Mouse (Mus musculus): ENCODE results near the gene B3galt5. TPM values are rescaled to one million over a fixed set of nuclear protein-coding genes. Genes with fewer than 3 reads are reported as not detected.

Gene B3galt5
- polyA plus RNA-seq, 1 experiment = 38.6 TPM

GRCm38 (mm10) chr16:96230411-96230810, 5.2 kb upstream of the B3galt5 start:
- Histone ChIP-seq H3K27ac (ENCODE audit: insufficient read depth, low read length) (no peak overlapping the region), H3K4me3 (replicated peaks; ENCODE audit: insufficient read depth, low read depth, low read length) (no peak overlapping the region), H3K4me1 (ENCODE audit: control insufficient read depth, insufficient read depth, low read length) (no peaks in the 10 kb centered on the region), H3K27me3 (ENCODE audit: control insufficient read depth, insufficient read depth, low read length) (no peaks in the 10 kb centered on the region)
- DNase-seq = peak; percentile 77
- 28% methylated on average over 11 of the region's 11 CpGs for WGBS
- TF ChIP-seq CTCF (IDR thresholded peaks at IDR 0.05; ENCODE audit: borderline replicate concordance, insufficient read depth, low read depth, low read length) = peak; percentile 94
- no peak for TF ChIP-seq POLR2A (IDR thresholded peaks at IDR 0.05; ENCODE audit: borderline replicate concordance, insufficient read depth, low read length)

- H3K27ac ChIP-seq (ENCODE audit: insufficient read depth, low read length) = no peak overlapping the region
- DNase-seq = no peak
- TF ChIP-seq POLR2A (IDR thresholded peaks at IDR 0.05; ENCODE audit: borderline replicate concordance, insufficient read depth, low read length) (no peak), CTCF (IDR thresholded peaks at IDR 0.05; ENCODE audit: borderline replicate concordance, insufficient read depth, low read depth, low read length) (no peak)
- 96% methylated on average over 4 of the region's 4 CpGs for WGBS
- no peak overlapping the region for H3K4me3 ChIP-seq (replicated peaks; ENCODE audit: insufficient read depth, low read depth, low read length)
- no peaks in the 10 kb centered on the region for H3K4me1 ChIP-seq (ENCODE audit: control insufficient read depth, insufficient read depth, low read length)
- no peaks in the 10 kb centered on the region for H3K27me3 ChIP-seq (ENCODE audit: control insufficient read depth, insufficient read depth, low read length)
Observed at GRCm38 (mm10) chr16:96231251-96231650, 4.3 kb upstream of the B3galt5 start.

GRCm38 (mm10) chr16:96231974-96232373, 3.6 kb upstream of the B3galt5 start:
- Histone ChIP-seq H3K4me3 (replicated peaks; ENCODE audit: insufficient read depth, low read depth, low read length) (no peak overlapping the region), H3K27ac (ENCODE audit: insufficient read depth, low read length) (no peak overlapping the region), H3K4me1 (ENCODE audit: control insufficient read depth, insufficient read depth, low read length) (no peaks in the 10 kb centered on the region), H3K27me3 (ENCODE audit: control insufficient read depth, insufficient read depth, low read length) (no peaks in the 10 kb centered on the region)
- TF ChIP-seq CTCF (IDR thresholded peaks at IDR 0.05; ENCODE audit: borderline replicate concordance, insufficient read depth, low read depth, low read length) (no peak), POLR2A (IDR thresholded peaks at IDR 0.05; ENCODE audit: borderline replicate concordance, insufficient read depth, low read length) (no peak)
- no peak for DNase-seq
- WGBS = 89% methylated on average over 8 of the region's 8 CpGs

GRCm38 (mm10) chr16:96233996-96234395, 1.6 kb upstream of the B3galt5 start:
- Histone ChIP-seq H3K4me1 (ENCODE audit: control insufficient read depth, insufficient read depth, low read length) (no peaks in the 10 kb centered on the region), H3K4me3 (replicated peaks; ENCODE audit: insufficient read depth, low read depth, low read length) (no peak overlapping the region), H3K27ac (ENCODE audit: insufficient read depth, low read length) (no peak overlapping the region), H3K27me3 (ENCODE audit: control insufficient read depth, insufficient read depth, low read length) (no peaks in the 10 kb centered on the region)
- WGBS = 83% methylated on average over 8 of the region's 8 CpGs
- TF ChIP-seq POLR2A (IDR thresholded peaks at IDR 0.05; ENCODE audit: borderline replicate concordance, insufficient read depth, low read length) (no peak), CTCF (IDR thresholded peaks at IDR 0.05; ENCODE audit: borderline replicate concordance, insufficient read depth, low read depth, low read length) (no peak)
- no peak for DNase-seq

GRCm38 (mm10) chr16:96244496-96244895, 8.9 kb downstream of the B3galt5 start:
- 86% methylated on average over 6 of the region's 6 CpGs for WGBS
- DNase-seq = no peak
- Histone ChIP-seq H3K27me3 (ENCODE audit: control insufficient read depth, insufficient read depth, low read length) (no peaks in the 10 kb centered on the region), H3K4me1 (ENCODE audit: control insufficient read depth, insufficient read depth, low read length) (peaks cover 3% of the 10 kb centered on the region; the same call in 1 of the 2 replicates), H3K4me3 (replicated peaks; ENCODE audit: insufficient read depth, low read depth, low read length) (no peak overlapping the region), H3K27ac (ENCODE audit: insufficient read depth, low read length) (no peak overlapping the region)
- TF ChIP-seq POLR2A (IDR thresholded peaks at IDR 0.05; ENCODE audit: borderline replicate concordance, insufficient read depth, low read length) (no peak), CTCF (IDR thresholded peaks at IDR 0.05; ENCODE audit: borderline replicate concordance, insufficient read depth, low read depth, low read length) (no peak)

- H3K27ac ChIP-seq (ENCODE audit: insufficient read depth, low read length) = no peak overlapping the region
- 9% methylated on average over 7 of the region's 7 CpGs for WGBS
- peak; percentile 18; the same call in 1 of the 2 replicates for TF ChIP-seq CTCF (IDR thresholded peaks at IDR 0.05; ENCODE audit: borderline replicate concordance, insufficient read depth, low read depth, low read length)
- TF ChIP-seq POLR2A (IDR thresholded peaks at IDR 0.05; ENCODE audit: borderline replicate concordance, insufficient read depth, low read length) = no peak
Observed at GRCm38 (mm10) chr16:96249635-96250034, 14.0 kb downstream of the B3galt5 start.

GRCm38 (mm10) chr16:96252146-96252545, 16.5 kb downstream of the B3galt5 start:
- 60% methylated on average over 1 of the region's 1 CpGs for WGBS
- Histone ChIP-seq H3K4me3 (replicated peaks; ENCODE audit: insufficient read depth, low read depth, low read length) (no peak overlapping the region), H3K4me1 (ENCODE audit: control insufficient read depth, insufficient read depth, low read length) (peaks cover 9% of the 10 kb centered on the region), H3K27me3 (ENCODE audit: control insufficient read depth, insufficient read depth, low read length) (no peaks in the 10 kb centered on the region), H3K27ac (ENCODE audit: insufficient read depth, low read length) (no peak overlapping the region)
- DNase-seq = peak; percentile 53 to 78
- TF ChIP-seq CTCF (IDR thresholded peaks at IDR 0.05; ENCODE audit: borderline replicate concordance, insufficient read depth, low read depth, low read length) (no peak), POLR2A (IDR thresholded peaks at IDR 0.05; ENCODE audit: borderline replicate concordance, insufficient read depth, low read length) (no peak)

More at GRCm38 (mm10) chr16:96249635-96250034, 14.0 kb downstream of the B3galt5 start:
- Histone ChIP-seq H3K4me3 (replicated peaks; ENCODE audit: insufficient read depth, low read depth, low read length) (no peak overlapping the region), H3K4me1 (ENCODE audit: control insufficient read depth, insufficient read depth, low read length) (peaks cover 9% of the 10 kb centered on the region), H3K27me3 (ENCODE audit: control insufficient read depth, insufficient read depth, low read length) (no peaks in the 10 kb centered on the region)
- peak; percentile 93 to 97 for DNase-seq

- no peak for TF ChIP-seq CTCF (IDR thresholded peaks at IDR 0.05; ENCODE audit: borderline replicate concordance, insufficient read depth, low read depth, low read length)
- TF ChIP-seq POLR2A (IDR thresholded peaks at IDR 0.05; ENCODE audit: borderline replicate concordance, insufficient read depth, low read length) = no peak
- WGBS = 94% methylated on average over 8 of the region's 8 CpGs
- Histone ChIP-seq H3K4me3 (replicated peaks; ENCODE audit: insufficient read depth, low read depth, low read length) (no peak overlapping the region), H3K27ac (ENCODE audit: insufficient read depth, low read length) (no peak overlapping the region), H3K27me3 (ENCODE audit: control insufficient read depth, insufficient read depth, low read length) (no peaks in the 10 kb centered on the region), H3K4me1 (ENCODE audit: control insufficient read depth, insufficient read depth, low read length) (no peaks in the 10 kb centered on the region)
- DNase-seq = no peak
Observed at GRCm38 (mm10) chr16:96258429-96258828, 22.8 kb downstream of the B3galt5 start.
